In the genomic region with DNA sequence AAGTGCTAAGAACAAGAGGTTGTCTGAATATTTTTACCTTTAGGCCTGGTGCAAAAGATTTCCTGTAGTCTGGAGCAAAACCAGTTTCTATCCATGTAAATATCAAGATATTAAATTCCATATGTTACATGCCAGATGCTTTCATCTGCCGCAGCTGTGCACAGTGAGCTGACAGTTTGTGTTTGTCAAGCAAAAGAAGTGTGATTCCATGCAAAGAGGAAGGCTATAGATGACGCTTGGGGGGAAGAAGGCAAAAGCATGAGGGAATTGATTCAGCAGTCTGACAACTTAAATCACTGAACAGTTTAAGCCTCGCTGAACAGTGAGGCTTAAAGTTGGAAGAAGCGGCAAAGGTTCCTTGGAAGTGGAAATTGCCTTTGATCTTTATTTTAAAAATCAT, we compare ENCODE assay signal across 27 mouse cellular contexts.
"Had no signal": no experiment of that assay in that cellular context is flagged by ENCODE, and none has a peak within 500 bp of the region (broad histone marks: within the 10 kb centered on the region; RNA-seq: fewer than 3 reads in every experiment).

No protein-coding gene starts in this region.

- H3K9me3 ChIP-seq: limb, embryonic 10.5 days; limb, embryonic 12.5 days; limb, embryonic 13.5 days; limb, embryonic 15.5 days; liver, embryonic 12.5 days; liver, embryonic 13.5 days; liver, embryonic 15.5 days; megakaryocyte, embryonic 14.5 days; midbrain, embryonic 10.5 days; midbrain, embryonic 12.5 days; midbrain, embryonic 15.5 days had no signal

- DNase-seq: layer of hippocampus, postnatal 36 days; left cerebral cortex, postnatal 4 days; liver; liver, embryonic 13.5 days; liver, postnatal 0 days; lung, adult 2 months; lung, postnatal 10 days; lung, postnatal 14 days; lung, postnatal 4 days had no signal

- H3K36me3 ChIP-seq: limb, embryonic 10.5 days; limb, embryonic 12.5 days; limb, embryonic 13.5 days; limb, embryonic 15.5 days; liver, embryonic 12.5 days; liver, embryonic 13.5 days; liver, embryonic 15.5 days; midbrain, embryonic 10.5 days; midbrain, embryonic 12.5 days; midbrain, embryonic 15.5 days had no signal

- ATAC-seq: liver, embryonic 12.5 days; liver, postnatal 0 days; lung, postnatal 0 days; midbrain, embryonic 15.5 days; midbrain, embryonic 16.5 days had no signal

- H3K9ac ChIP-seq: limb, embryonic 12.5 days; limb, embryonic 13.5 days; limb, embryonic 15.5 days; liver, embryonic 12.5 days; liver, embryonic 13.5 days; liver, embryonic 14.5 days; liver, embryonic 15.5 days; liver, postnatal 0 days; midbrain, embryonic 12.5 days; midbrain, embryonic 15.5 days had no signal

- H3K27me3 ChIP-seq: limb, embryonic 12.5 days; limb, embryonic 13.5 days; limb, embryonic 15.5 days; liver, embryonic 12.5 days; liver, embryonic 13.5 days; liver, embryonic 15.5 days; megakaryocyte, embryonic 14.5 days; midbrain, embryonic 12.5 days; midbrain, embryonic 15.5 days had no signal

- H3K4me3 ChIP-seq: left cerebral cortex, adult 2 months; limb, embryonic 10.5 days; limb, embryonic 12.5 days; limb, embryonic 13.5 days; limb, embryonic 15.5 days; liver, embryonic 12.5 days; liver, embryonic 13.5 days; liver, embryonic 15.5 days; megakaryocyte, embryonic 14.5 days; midbrain, embryonic 10.5 days; midbrain, embryonic 12.5 days; midbrain, embryonic 15.5 days; myocyte had no signal

- H3K4me2 ChIP-seq: limb, embryonic 12.5 days; limb, embryonic 13.5 days; limb, embryonic 15.5 days; liver, embryonic 11.5 days; liver, embryonic 12.5 days; liver, embryonic 13.5 days; liver, embryonic 15.5 days; midbrain, embryonic 11.5 days; midbrain, embryonic 12.5 days; midbrain, embryonic 15.5 days had no signal

- H3K27ac ChIP-seq: left cerebral cortex, adult 2 months; limb, embryonic 10.5 days; limb, embryonic 12.5 days; limb, embryonic 13.5 days; limb, embryonic 15.5 days; liver, embryonic 12.5 days; liver, embryonic 13.5 days; liver, embryonic 14.5 days; liver, embryonic 15.5 days; macrophage; midbrain, embryonic 10.5 days; midbrain, embryonic 12.5 days; midbrain, embryonic 15.5 days had no signal

- H3K4me1 ChIP-seq: limb, embryonic 10.5 days; limb, embryonic 12.5 days; limb, embryonic 13.5 days; limb, embryonic 15.5 days; liver, embryonic 12.5 days; liver, embryonic 13.5 days; liver, embryonic 15.5 days; megakaryocyte, embryonic 14.5 days; midbrain, embryonic 10.5 days; midbrain, embryonic 12.5 days; midbrain, embryonic 15.5 days had no signal
